Mouse (Mus musculus) inflammation-experienced regulatory T-cells, adult 6 months (primary cell): ENCODE results near the gene Tmem200b. TPM values are rescaled to one million over a fixed set of nuclear protein-coding genes. Genes with fewer than 3 reads are reported as not detected.
A peak's percentile ranks its signal among the peaks of the same experiment; 100 is the strongest.

Source experiments
- ATAC-seq: one replicate; pipeline ENCODE4 v1.8.0; 2017
- polyA plus RNA-seq, 3 experiments: library from polyadenylated mRNA; unstranded; fragments of 100-300 nt; shearing (Covaris generic); gene quantifications; one replicate each; pipeline ENCODE4 v1.2.1; 2017

Tmem200b gene
- polyA plus RNA-seq, 3 experiments from 2014 or later: not detected

GRCm38 (mm10) chr4:131911521-131911920 is 10.1 kb upstream of the Tmem200b start:
- no peak for ATAC-seq

- no peak for ATAC-seq
Observed at GRCm38 (mm10) chr4:131913526-131913925, 8.0 kb upstream of the Tmem200b start.

GRCm38 (mm10) chr4:131914046-131914643 is 7.4 kb upstream of the Tmem200b start:
- ATAC-seq: no peak

- no peak for ATAC-seq
Observed at GRCm38 (mm10) chr4:131914891-131915469, 6.6 kb upstream of the Tmem200b start.

- no peak for ATAC-seq
Observed at GRCm38 (mm10) chr4:131915821-131916328, 5.7 kb upstream of the Tmem200b start.

GRCm38 (mm10) chr4:131916425-131916824 is 5.1 kb upstream of the Tmem200b start:
- ATAC-seq: no peak

- no peak for ATAC-seq
Observed at GRCm38 (mm10) chr4:131917010-131917555, 4.5 kb upstream of the Tmem200b start.

- ATAC-seq: no peak
Observed at GRCm38 (mm10) chr4:131918026-131918533, 3.5 kb upstream of the Tmem200b start.

- no peak for ATAC-seq
Observed at GRCm38 (mm10) chr4:131918711-131919500, 2.7 kb upstream of the Tmem200b start.

- ATAC-seq: no peak
Observed at GRCm38 (mm10) chr4:131919506-131920140, 1.9 kb upstream of the Tmem200b start.

- ATAC-seq: peak; percentile 32
Observed at GRCm38 (mm10) chr4:131920141-131920594, 1.4 kb upstream of the Tmem200b start.

GRCm38 (mm10) chr4:131920595-131921351 is 798 bp upstream of the Tmem200b start:
- no peak for ATAC-seq

- ATAC-seq: no peak
Observed at GRCm38 (mm10) chr4:131922404-131922803, 833 bp downstream of the Tmem200b start.

GRCm38 (mm10) chr4:131924096-131924810 is 2.7 kb downstream of the Tmem200b start:
- no peak for ATAC-seq

- no peak for ATAC-seq
Observed at GRCm38 (mm10) chr4:131929146-131929545, 7.6 kb downstream of the Tmem200b start.

GRCm38 (mm10) chr4:131939459-131939858 is 17.9 kb downstream of the Tmem200b start:
- no peak for ATAC-seq

- ATAC-seq: no peak
Observed at GRCm38 (mm10) chr4:131940846-131941245, 19.3 kb downstream of the Tmem200b start.

- no peak for ATAC-seq
Observed at GRCm38 (mm10) chr4:131947848-131948247, 26.3 kb downstream of the Tmem200b start.

GRCm38 (mm10) chr4:131949903-131950302 is 28.3 kb downstream of the Tmem200b start:
- ATAC-seq: no peak

GRCm38 (mm10) chr4:131950657-131951056 is 29.1 kb downstream of the Tmem200b start:
- no peak for ATAC-seq

GRCm38 (mm10) chr4:131957161-131957560 is 35.6 kb downstream of the Tmem200b start:
- ATAC-seq: no peak
